In the genomic region with DNA sequence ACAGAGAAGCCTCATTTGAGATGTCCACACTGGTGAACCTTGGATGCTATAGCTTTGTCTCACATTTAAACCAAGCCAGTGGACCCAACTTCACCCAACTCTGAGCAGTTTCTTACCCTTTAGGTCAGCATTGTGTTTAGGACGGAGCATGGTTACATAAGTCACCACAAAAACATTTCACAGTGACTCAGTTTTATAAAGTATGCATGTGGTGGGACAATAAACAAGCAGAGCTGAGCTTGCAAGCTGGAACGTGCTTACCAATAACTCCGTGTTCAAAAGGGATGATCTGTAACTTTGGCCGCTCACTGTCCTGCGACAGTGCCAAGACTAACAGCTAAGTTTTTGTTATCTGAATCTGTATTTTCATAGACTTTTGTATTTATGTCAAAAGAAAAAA, we compare ENCODE assay signal across 12 mouse cellular contexts.
"Had no signal": no experiment of that assay in that cellular context is flagged by ENCODE, and none has a peak within 500 bp of the region (broad histone marks: within the 10 kb centered on the region; RNA-seq: fewer than 3 reads in every experiment).

No protein-coding gene starts in this region.

- DNase-seq: lung, adult 18-20 months; lung, embryonic 14.5 days; lung, postnatal 14 days; lung, postnatal 36 days; right cerebral cortex, postnatal 14 days; thymus, adult 2 months; thymus, postnatal 25 days; thymus, postnatal 4 days had no signal

- ATAC-seq: liver, embryonic 12.5 days; lung, postnatal 0 days; midbrain, embryonic 13.5 days; midbrain, embryonic 15.5 days had no signal
